Mouse (Mus musculus) kidney, embryonic 16.5 days (tissue): ENCODE results near the gene B3gntl1. TPM values are rescaled to one million over a fixed set of nuclear protein-coding genes. Genes with fewer than 3 reads are reported as not detected.

Source experiments
- ATAC-seq: fragments of 200-750 bp; cut with Nextera tagmentation; 2 replicates; pipeline ENCODE4 v1.8.0; 2017; ENCODE audit warnings: moderate TSS enrichment; ENCODE audit not compliant: low FRiP score, low TSS enrichment
- H3K27ac ChIP-seq: fragments of 300-500 bp; sonication (generic); 2 replicates; pipeline ENCODE4 v1.5.1; 2014; ENCODE audit warnings: low read length
- H3K27me3 ChIP-seq: fragments of 300-500 bp; sonication (generic); 2 replicates; pipeline ENCODE4 v1.6.1; 2014; ENCODE audit warnings: low read length, control low read depth, mixed read lengths; ENCODE audit not compliant: insufficient read depth
- H3K36me3 ChIP-seq: fragments of 300-500 bp; sonication (generic); 2 replicates; pipeline ENCODE4 v1.6.1; 2014; ENCODE audit warnings: low read length, control low read depth, mixed read lengths; ENCODE audit not compliant: insufficient read depth
- H3K4me1 ChIP-seq: fragments of 300-500 bp; sonication (generic); 2 replicates; pipeline ENCODE4 v1.6.1; 2014; ENCODE audit warnings: low read length, control low read depth, mixed read lengths; ENCODE audit not compliant: insufficient read depth
- H3K4me2 ChIP-seq: fragments of 300-500 bp; sonication (generic); replicated peaks from 2 replicates; pipeline ENCODE4 v1.6.1; 2014; ENCODE audit warnings: low read depth, low read length
- H3K4me3 ChIP-seq: fragments of 300-500 bp; sonication (generic); 2 replicates; pipeline ENCODE4 v1.5.1; 2014; ENCODE audit warnings: mild to moderate bottlenecking, low read length
- H3K9ac ChIP-seq: fragments of 300-500 bp; sonication (generic); replicated peaks from 2 replicates; pipeline ENCODE4 v1.6.1; 2014; ENCODE audit warnings: low read length
- H3K9me3 ChIP-seq: fragments of 300-500 bp; sonication (generic); 2 replicates; pipeline ENCODE4 v1.6.1; 2016; ENCODE audit warnings: low read length, control low read depth
- WGBS: fragments of 180-500 bp; shearing (Covaris S2); extraction: QIAGEN DNeasy Blood & Tissue Kit; methylation state at CpG from one replicate; pipeline ENCODE4 v1.1.7; 2014; 5-methylcytosine and 5-hydroxymethylcytosine counted together
- polyA plus RNA-seq: library from polyadenylated mRNA; unstranded; fragments of >200 nt; fragmentation: Nextera tagmentation; extraction: Ambion mirVana; gene quantifications from 2 replicates; pipeline ENCODE4 v1.2.1, GENCODE M21; 2015

Gene B3gntl1
- 8.7 and 8.8 TPM in 2 replicates for polyA plus RNA-seq

DNA sequence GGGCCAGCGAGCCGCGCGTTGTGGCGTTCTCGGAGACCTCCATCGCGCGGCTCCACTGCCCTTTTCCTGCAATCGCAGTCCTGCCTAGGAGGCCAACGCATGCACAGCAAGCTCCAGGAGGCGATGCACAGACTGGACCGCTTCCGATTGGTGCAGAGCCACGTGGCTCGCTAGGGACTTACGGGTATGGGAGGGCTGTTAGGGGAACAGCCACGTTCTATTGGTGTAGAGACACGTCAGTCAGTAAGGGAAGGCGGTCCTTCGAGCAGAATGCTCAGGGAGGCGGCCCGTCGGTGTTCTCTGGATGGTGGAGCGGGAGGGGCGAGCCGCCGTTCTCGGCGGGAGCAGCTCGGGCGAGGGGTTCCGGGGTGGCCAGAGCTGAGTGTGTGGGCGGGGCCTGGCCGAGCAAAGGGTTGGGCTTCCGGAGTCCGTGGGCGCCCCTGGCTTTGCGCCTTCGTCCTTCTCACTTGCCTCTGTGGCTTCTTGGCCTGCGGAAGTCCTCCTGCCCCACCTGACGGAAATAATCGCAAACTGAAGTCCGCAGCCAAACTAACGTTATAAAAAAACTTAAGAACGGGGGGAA is at the start of gene B3gntl1:
TSS of gene B3gntl1 (minus strand) at position 164 of the 583 bp plus-strand sequence.
- under 1% methylated on average over 46 of the region's 46 CpGs for WGBS
- Histone ChIP-seq H3K9ac (peak within 1 kb of the TSS; percentile 90), H3K4me1 (peaks cover 10% of the 10 kb centered on the region), H3K36me3 (no peaks in the 10 kb centered on the region), H3K27ac (peak within 1 kb of the TSS; percentile 96), H3K9me3 (peaks cover 5% of the 10 kb centered on the region), H3K4me2 (peak within 1 kb of the TSS; percentile 92), H3K27me3 (no peaks in the 10 kb centered on the region), H3K4me3 (peak within 1 kb of the TSS; percentile 81)
- peak; percentile 100 for ATAC-seq

DNA sequence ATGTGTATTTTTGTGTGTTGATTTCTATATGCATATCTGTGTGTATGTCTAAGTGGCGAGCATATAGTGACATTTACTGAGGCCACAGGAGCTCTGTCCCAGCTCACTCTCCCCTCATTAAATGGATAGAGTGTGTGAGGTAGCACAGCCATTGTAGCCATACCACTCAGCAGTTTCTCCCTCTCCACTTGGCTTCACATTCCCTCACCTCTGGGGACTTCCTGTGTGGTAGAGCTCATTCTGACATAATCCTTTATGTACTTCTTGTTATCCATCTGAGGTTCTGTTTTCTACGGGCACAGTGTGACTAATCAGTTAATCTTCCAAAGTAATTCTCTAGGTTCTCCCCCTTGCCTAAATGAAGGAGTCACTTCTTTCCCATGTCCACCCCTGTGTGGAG is 49.5 kb upstream of the B3gntl1 start:
- H3K9ac ChIP-seq, result no peak overlapping the region
- no peak overlapping the region for H3K4me3 ChIP-seq
- 81% methylated on average over 2 of the region's 2 CpGs for WGBS
- no peaks in the 10 kb centered on the region for H3K9me3 ChIP-seq
- H3K4me1 ChIP-seq, result no peaks in the 10 kb centered on the region
- no peaks in the 10 kb centered on the region for H3K27me3 ChIP-seq
- no peak for ATAC-seq
- no peak overlapping the region for H3K27ac ChIP-seq
- H3K36me3 ChIP-seq, result no peaks in the 10 kb centered on the region
- no peak overlapping the region for H3K4me2 ChIP-seq

DNA sequence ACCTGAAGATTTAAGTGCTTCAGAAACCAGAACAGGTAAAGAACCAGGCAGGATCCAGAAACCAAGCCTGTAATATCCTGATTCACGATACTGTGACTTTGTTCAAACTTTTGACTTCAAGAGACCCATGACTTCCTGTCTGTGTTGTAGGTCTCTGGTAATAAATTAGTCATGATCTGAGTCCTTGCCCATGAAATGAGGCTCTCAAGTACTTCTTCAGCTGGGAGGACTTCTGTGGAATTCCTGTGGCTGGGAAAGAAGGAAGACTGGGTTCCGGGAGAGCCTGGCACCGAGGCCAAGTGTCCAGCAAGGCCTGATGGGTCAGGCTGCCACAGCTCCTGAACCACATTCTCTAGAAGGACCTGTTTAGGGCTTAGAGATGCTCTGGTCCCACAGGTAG is 47.8 kb upstream of the B3gntl1 start:
- Histone ChIP-seq H3K9me3 (no peaks in the 10 kb centered on the region), H3K4me1 (no peaks in the 10 kb centered on the region), H3K27ac (no peak overlapping the region), H3K4me2 (no peak overlapping the region), H3K4me3 (no peak overlapping the region), H3K36me3 (peaks cover 4% of the 10 kb centered on the region; the same call in 1 of the 2 replicates), H3K27me3 (no peaks in the 10 kb centered on the region), H3K9ac (no peak overlapping the region)
- 73% methylated on average over 3 of the region's 3 CpGs for WGBS
- no peak for ATAC-seq

DNA sequence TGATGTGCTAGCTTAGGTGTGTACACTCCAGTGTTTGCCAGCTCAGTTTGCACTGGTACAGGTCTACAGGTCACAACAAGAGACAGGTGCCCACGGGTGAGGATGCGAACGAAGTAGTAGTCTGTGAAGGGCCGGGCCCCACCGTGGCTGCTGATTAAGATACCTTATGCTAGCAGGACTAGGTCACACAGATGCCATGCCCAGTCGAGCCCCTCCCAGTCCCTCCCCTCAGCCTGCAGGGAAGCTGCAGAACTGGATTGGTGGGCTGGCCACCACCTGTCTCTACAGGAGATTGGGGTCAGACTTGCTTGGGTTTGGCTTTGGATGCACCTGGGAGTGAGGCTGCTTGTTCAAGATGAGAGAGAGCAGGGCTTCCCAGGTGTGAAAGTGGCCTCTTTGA is 44.8 kb upstream of the B3gntl1 start:
- H3K4me1 ChIP-seq, result no peaks in the 10 kb centered on the region
- no peak overlapping the region for H3K4me2 ChIP-seq
- no peak overlapping the region for H3K9ac ChIP-seq
- no peaks in the 10 kb centered on the region for H3K27me3 ChIP-seq
- WGBS, result 54% methylated on average over 6 of the region's 6 CpGs
- no peak overlapping the region for H3K4me3 ChIP-seq
- no peaks in the 10 kb centered on the region for H3K9me3 ChIP-seq
- peak; percentile 57; the same call in 1 of the 2 replicates for ATAC-seq
- H3K27ac ChIP-seq, result no peak overlapping the region
- H3K36me3 ChIP-seq, result peaks cover 7% of the 10 kb centered on the region; the same call in 1 of the 2 replicates

DNA sequence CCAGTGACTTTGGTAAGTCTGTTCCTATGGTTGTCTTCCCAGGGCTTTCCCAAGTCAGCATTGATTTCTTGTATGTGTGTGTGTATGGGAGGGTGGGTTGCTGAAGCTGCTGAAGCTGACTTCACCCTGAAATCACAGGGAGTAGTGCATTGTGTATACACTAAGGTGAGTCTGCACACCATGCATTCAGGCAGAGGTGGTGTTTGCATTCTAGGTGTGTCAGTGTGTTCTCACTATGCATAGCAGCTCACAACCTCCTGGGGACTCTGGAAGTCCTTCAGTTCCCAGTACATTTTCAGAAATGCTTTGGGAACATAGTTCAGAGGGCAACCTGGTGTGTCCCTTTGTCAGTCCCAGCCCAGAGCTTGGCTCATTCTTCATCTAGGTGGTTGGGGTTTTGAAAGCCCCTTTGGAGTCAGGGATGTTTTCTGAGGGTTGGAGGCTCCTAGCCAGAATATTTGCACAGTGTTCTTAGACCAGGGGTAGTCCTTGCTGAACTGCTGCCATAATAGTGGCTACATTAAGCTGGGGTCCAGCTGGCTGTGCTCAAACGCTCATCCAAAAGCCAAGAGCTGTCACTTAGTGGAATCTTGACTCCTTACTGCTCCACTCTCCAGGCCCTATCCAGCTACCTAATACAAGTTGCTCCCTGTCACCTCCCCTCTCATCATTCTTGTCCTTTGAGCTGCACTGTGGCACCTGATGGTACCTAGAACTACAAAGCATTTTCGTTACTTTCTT is 42.0 kb upstream of the B3gntl1 start:
- ATAC-seq, result no peak
- H3K27ac ChIP-seq, result no peak overlapping the region

DNA sequence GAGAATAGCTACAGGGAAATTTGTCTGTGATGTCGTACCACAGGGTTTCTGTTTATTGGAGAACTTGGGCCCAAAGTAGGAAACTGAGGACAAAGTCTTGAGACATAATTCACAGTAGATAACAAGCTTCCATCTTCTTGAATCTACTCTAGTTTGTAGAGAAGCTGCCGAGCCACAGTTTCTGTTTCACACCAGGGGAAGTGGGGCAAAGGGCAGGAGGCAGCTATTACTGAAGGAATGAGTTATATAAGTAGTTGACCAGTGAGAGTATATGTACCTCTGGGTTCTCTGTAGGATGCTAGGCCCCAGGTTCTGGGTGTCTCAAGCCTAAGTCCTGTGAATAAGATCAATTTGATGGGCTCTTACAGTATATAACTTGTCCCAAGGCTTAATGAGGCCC is 40.6 kb upstream of the B3gntl1 start:
- Histone ChIP-seq H3K36me3 (peaks cover 7% of the 10 kb centered on the region; the same call in 1 of the 2 replicates), H3K9ac (no peak overlapping the region), H3K27me3 (no peaks in the 10 kb centered on the region), H3K9me3 (no peaks in the 10 kb centered on the region), H3K4me3 (no peak overlapping the region), H3K4me1 (0 out of 2 replicates have a peak, but pooled peaks cover 7% of the 10 kb centered on the region), H3K4me2 (no peak overlapping the region), H3K27ac (no peak overlapping the region)
- 81% methylated on average over 2 of the region's 2 CpGs for WGBS
- ATAC-seq, result no peak

More for the DNA sequence above, 42.0 kb upstream of the B3gntl1 start:
- Histone ChIP-seq H3K36me3 (peaks cover 7% of the 10 kb centered on the region; the same call in 1 of the 2 replicates), H3K9ac (no peak overlapping the region), H3K4me2 (no peak overlapping the region), H3K9me3 (no peaks in the 10 kb centered on the region), H3K4me3 (no peak overlapping the region), H3K4me1 (0 out of 2 replicates have a peak, but pooled peaks cover 7% of the 10 kb centered on the region), H3K27me3 (no peaks in the 10 kb centered on the region)
- 83% methylated on average over 2 of the region's 2 CpGs for WGBS

DNA sequence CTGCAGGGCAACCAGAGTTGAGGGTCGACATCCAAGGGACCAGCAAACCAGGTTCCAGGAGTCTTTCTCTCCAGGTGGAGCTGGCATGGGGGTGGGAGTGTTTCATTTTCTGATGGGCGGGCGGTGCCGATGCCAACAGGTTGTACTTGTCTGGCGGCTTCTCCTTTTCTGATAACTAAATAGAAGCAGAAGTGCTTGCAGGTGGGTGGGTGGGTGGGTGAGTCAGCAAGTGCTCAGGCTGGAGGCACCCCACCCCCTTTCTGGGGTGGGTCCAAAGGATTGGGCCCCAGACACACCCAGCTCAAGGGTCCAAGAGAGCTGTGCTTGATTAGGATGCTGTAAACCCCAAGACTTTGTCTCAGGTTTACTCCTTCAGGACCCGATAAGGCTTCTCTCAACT is 40.0 kb upstream of the B3gntl1 start:
- no peaks in the 10 kb centered on the region for H3K9me3 ChIP-seq
- H3K36me3 ChIP-seq, result peaks cover 7% of the 10 kb centered on the region; the same call in 1 of the 2 replicates
- WGBS, result 90% methylated on average over 6 of the region's 6 CpGs
- no peak overlapping the region for H3K4me3 ChIP-seq
- no peaks in the 10 kb centered on the region for H3K27me3 ChIP-seq
- H3K27ac ChIP-seq, result no peak overlapping the region
- H3K4me2 ChIP-seq, result no peak overlapping the region
- H3K4me1 ChIP-seq, result 0 out of 2 replicates have a peak, but pooled peaks cover 7% of the 10 kb centered on the region
- ATAC-seq, result no peak
- no peak overlapping the region for H3K9ac ChIP-seq

DNA sequence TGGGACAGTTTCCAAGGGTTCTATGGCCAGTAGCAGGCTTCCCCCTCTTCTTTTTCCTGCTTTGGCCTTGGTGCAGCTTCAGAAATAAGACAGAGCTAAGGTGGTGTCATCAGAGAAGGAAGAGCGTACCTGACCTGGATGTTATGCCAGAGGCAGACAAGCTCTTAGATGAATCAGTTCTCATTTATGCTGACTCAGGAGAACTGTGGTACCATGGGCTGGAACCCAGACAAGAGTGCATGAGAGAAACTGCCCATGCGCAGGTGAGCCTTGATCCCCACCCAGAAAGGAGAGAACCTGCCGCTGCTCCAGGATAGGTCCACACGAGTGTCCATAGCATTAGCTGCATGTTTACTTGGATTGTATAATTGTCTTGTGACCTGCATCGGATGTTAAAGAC is 37.3 kb upstream of the B3gntl1 start:
- no peaks in the 10 kb centered on the region for H3K36me3 ChIP-seq
- 96% methylated on average over 5 of the region's 5 CpGs for WGBS
- no peaks in the 10 kb centered on the region for H3K27me3 ChIP-seq
- peaks cover 18% of the 10 kb centered on the region; the same call in 1 of the 2 replicates for H3K4me1 ChIP-seq
- no peak for ATAC-seq
- H3K4me3 ChIP-seq, result no peak overlapping the region
- H3K9ac ChIP-seq, result no peak overlapping the region
- no peak overlapping the region for H3K4me2 ChIP-seq
- H3K27ac ChIP-seq, result no peak overlapping the region
- H3K9me3 ChIP-seq, result no peaks in the 10 kb centered on the region

DNA sequence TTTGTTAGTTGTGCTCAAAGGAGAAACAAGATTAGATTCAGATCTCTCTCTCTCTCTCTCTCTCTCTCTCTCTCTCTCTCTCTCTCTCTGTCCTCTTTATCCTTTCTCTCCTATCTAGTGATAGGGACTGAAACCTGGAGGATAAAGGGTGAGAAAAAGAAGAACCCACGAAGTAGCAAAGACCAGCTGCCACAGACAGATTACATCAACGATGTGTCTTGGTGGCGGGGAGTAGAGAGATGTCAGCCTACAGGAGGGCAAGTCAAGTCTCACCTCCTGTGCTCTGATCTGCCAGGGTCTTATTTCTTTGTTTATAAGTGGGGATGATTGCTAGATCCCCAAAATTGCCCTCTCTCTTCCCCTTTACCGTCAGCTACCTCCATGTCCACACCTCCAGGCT is 36.3 kb upstream of the B3gntl1 start:
- H3K27me3 ChIP-seq, result peaks cover 6% of the 10 kb centered on the region
- peaks cover 20% of the 10 kb centered on the region for H3K4me1 ChIP-seq
- no peak for ATAC-seq
- no peaks in the 10 kb centered on the region for H3K9me3 ChIP-seq
- H3K27ac ChIP-seq, result no peak overlapping the region
- WGBS, result 73% methylated on average over 4 of the region's 4 CpGs
- H3K36me3 ChIP-seq, result no peaks in the 10 kb centered on the region
- no peak overlapping the region for H3K9ac ChIP-seq
- no peak overlapping the region for H3K4me3 ChIP-seq
- H3K4me2 ChIP-seq, result no peak overlapping the region

DNA sequence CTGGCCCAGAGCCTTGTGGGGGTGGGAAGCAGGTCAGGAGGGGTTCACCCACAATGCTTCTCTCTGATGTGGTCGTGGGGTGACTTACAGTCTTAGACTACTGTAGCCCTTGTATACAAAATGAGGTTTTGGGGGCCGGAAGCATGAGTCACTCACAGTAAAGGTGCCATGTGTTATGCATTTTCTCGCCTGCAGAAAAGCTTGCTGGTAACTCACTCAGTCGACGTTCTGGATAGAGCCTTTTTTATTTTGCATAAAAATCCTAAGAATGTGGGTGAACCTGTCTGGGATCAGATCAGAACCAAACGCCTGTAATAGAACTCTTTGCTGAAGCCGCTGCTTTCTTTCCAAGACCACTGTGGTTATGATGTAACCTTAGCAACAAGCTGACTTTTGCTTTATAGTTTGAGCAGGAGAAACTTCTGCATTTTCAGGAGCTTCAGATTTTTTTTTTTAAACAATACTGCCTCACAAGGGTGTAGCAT is 33.6 kb upstream of the B3gntl1 start:
- no peak overlapping the region for H3K27ac ChIP-seq
- H3K4me3 ChIP-seq, result no peak overlapping the region
- H3K9me3 ChIP-seq, result no peaks in the 10 kb centered on the region
- ATAC-seq, result no peak
- peaks cover 17% of the 10 kb centered on the region for H3K4me1 ChIP-seq
- H3K27me3 ChIP-seq, result peaks cover 11% of the 10 kb centered on the region
- no peak overlapping the region for H3K9ac ChIP-seq
- no peak overlapping the region for H3K4me2 ChIP-seq
- 36% methylated on average over 7 of the region's 7 CpGs for WGBS
- no peaks in the 10 kb centered on the region for H3K36me3 ChIP-seq
